Comparison of ENCODE assay signal across 8 mouse cellular contexts in the genomic region with DNA sequence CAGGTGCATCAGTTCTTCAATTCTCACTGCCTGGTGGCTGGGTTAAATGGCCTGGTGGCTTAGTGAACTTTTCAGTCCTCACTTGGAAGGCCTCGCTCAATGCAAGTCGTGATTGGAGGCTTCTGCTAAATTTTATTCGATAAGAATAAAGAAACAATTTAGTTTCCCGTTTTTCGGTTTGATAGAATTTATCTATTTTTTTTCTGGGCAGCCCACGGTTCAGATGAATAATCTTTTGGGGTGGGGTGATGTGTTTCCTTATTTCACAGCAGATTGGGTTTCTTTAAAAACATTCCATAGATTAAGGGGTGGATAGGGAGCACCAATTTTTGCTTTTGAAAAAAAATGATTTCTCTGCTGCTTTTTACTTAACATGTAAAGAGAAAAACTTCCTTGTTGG. TPM values are rescaled to one million over a fixed set of nuclear protein-coding genes. Genes with fewer than 3 reads are reported as not detected.
A peak's percentile ranks its signal among the peaks of the same experiment; 100 is the strongest.
DNase-seq lines count a peak whose midpoint lies in the region; ATAC-seq and TF ChIP-seq lines count a peak whose summit lies in the region.

No protein-coding gene starts in this region.

- no peak for TF ChIP-seq POLR2A in cerebellum, adult 2 months (IDR thresholded peaks at IDR 0.05; ENCODE audit: borderline replicate concordance, insufficient read depth, low read length)
- TF ChIP-seq POLR2A in olfactory bulb, adult 2 months (IDR thresholded peaks at IDR 0.05; ENCODE audit: insufficient read depth, low read depth, low read length): no peak

- peak overlapping the region; percentile 75 for H3K4me3 ChIP-seq in cerebellum, adult 2 months (replicated peaks; ENCODE audit: insufficient read depth, low read depth, low read length)
- H3K4me3 ChIP-seq in megakaryocyte, embryonic 14.5 days (replicated peaks): peak overlapping the region; percentile 96
- H3K4me3 ChIP-seq in limb, embryonic 12.5 days (replicated peaks): peak overlapping the region; percentile 58
- H3K4me3 ChIP-seq in olfactory bulb, adult 2 months (ENCODE audit: insufficient read depth, low read depth, low read length): peak overlapping the region; percentile 86

- no peak for DNase-seq in cerebellum, adult 2 months
- DNase-seq in cerebellum, adult 11-12 months: no peak
- DNase-seq in layer of hippocampus, adult 8-10 months (ENCODE audit: low spot score in 2 of 2): no peak
- no peak for DNase-seq in spleen, adult 12 weeks (ENCODE audit: low spot score)

- H3K9ac ChIP-seq in limb, embryonic 12.5 days (replicated peaks): peak overlapping the region; percentile 50; the same call in 1 of the 2 replicates

- H3K4me2 ChIP-seq in limb, embryonic 12.5 days: peak overlapping the region; percentile 62

- ATAC-seq in megakaryocyte, adult 5-6 weeks (ENCODE audit: poor library complexity, severe bottlenecking): no peak
- no peak for ATAC-seq in limb, embryonic 12.5 days (ENCODE audit: insufficient number of reproducible peaks, insufficient read depth, low FRiP score, low TSS enrichment, low read depth)

- H3K27ac ChIP-seq in cerebellum, adult 2 months (ENCODE audit: insufficient read depth, low read length): no peak overlapping the region
- no peak overlapping the region for H3K27ac ChIP-seq in limb, embryonic 12.5 days
- H3K27ac ChIP-seq in olfactory bulb, adult 2 months (ENCODE audit: insufficient read depth, low read depth, low read length): peak overlapping the region; percentile 66; the same call in 1 of the 2 replicates

- no peaks in the 10 kb centered on the region for H3K27me3 ChIP-seq in cerebellum, adult 2 months (ENCODE audit: control insufficient read depth, insufficient read depth, low read length)
- H3K27me3 ChIP-seq in megakaryocyte, embryonic 14.5 days (replicated peaks): no peaks in the 10 kb centered on the region
- H3K27me3 ChIP-seq in limb, embryonic 12.5 days: no peaks in the 10 kb centered on the region

- TF ChIP-seq CTCF in cerebellum, adult 2 months (IDR thresholded peaks at IDR 0.05; ENCODE audit: borderline replicate concordance, insufficient read depth, low read depth, low read length): no peak
- TF ChIP-seq CTCF in olfactory bulb, adult 2 months (IDR thresholded peaks at IDR 0.05; ENCODE audit: insufficient read depth, low read depth, low read length): no peak

- H3K36me3 ChIP-seq in megakaryocyte, embryonic 14.5 days (replicated peaks; ENCODE audit: low read length): peaks cover 10% of the 10 kb centered on the region
- H3K36me3 ChIP-seq in limb, embryonic 12.5 days: 0 out of 2 replicates have a peak, but pooled peaks cover 2% of the 10 kb centered on the region

- H3K4me1 ChIP-seq in cerebellum, adult 2 months (ENCODE audit: control insufficient read depth, insufficient read depth, low read length): peaks cover 3% of the 10 kb centered on the region; the same call in 1 of the 2 replicates
- H3K4me1 ChIP-seq in megakaryocyte, embryonic 14.5 days: peaks cover 50% of the 10 kb centered on the region
- peaks cover 3% of the 10 kb centered on the region; the same call in 1 of the 2 replicates for H3K4me1 ChIP-seq in limb, embryonic 12.5 days (replicated peaks)
- peaks cover 4% of the 10 kb centered on the region; the same call in 1 of the 2 replicates for H3K4me1 ChIP-seq in olfactory bulb, adult 2 months (ENCODE audit: control insufficient read depth, insufficient read depth, low read length)

- no peaks in the 10 kb centered on the region for H3K9me3 ChIP-seq in megakaryocyte, embryonic 14.5 days
- H3K9me3 ChIP-seq in limb, embryonic 12.5 days: no peaks in the 10 kb centered on the region

- WGBS in cerebellum, adult 2 months: 31% methylated on average over 6 of the region's 6 CpGs
- 49% methylated on average over 6 of the region's 6 CpGs for WGBS in limb, embryonic 12.5 days
- 18% methylated on average over 6 of the region's 6 CpGs for WGBS in olfactory bulb, adult 2 months

RNA-seq across cellular contexts. Expression of a gene that starts 0.8 kb away (rescaled TPM):
- polyA plus RNA-seq in cerebellum, adult 2 months (2012; rRNA removed): 11.0 and 11.5 TPM in 2 replicates
- polyA plus RNA-seq in megakaryocyte, embryonic 14.5 days (2012; ENCODE audit: insufficient read depth, low replicate concordance): 0.54 TPM in 1 of 2 replicates, not detected in the other
- total RNA-seq in megakaryocyte, adult 5-6 weeks (2015): 0.71 and 0.91 TPM in 2 replicates
- total RNA-seq in megakaryocyte, adult 5-6 weeks (2017): 0.89 and 1.8 TPM in 2 replicates
- polyA plus RNA-seq in limb, embryonic 12.5 days (2016; fragmentation: Nextera tagmentation; extraction: Ambion mirVana): 7.0 and 8.4 TPM in 2 replicates
- not detected in 2 replicates for polyA plus RNA-seq in olfactory bulb, adult 2 months (2012; ENCODE audit: insufficient read depth, insufficient read length, low replicate concordance, missing spikeins)
- total RNA-seq in layer of hippocampus, adult 8-10 months (2022): 10 to 100 TPM; 15.6 to 25.5 (median 23.3) TPM

RNA-seq across cellular contexts. Expression of a gene that starts 1.1 kb away (rescaled TPM):
- polyA plus RNA-seq in cerebellum, adult 2 months (2012; rRNA removed): 1.0 and 1.9 TPM in 2 replicates
- 0.32 TPM in 1 of 2 replicates, not detected in the other for polyA plus RNA-seq in megakaryocyte, embryonic 14.5 days (2012; ENCODE audit: insufficient read depth, low replicate concordance)
- total RNA-seq in megakaryocyte, adult 5-6 weeks (2015): not detected in 2 replicates
- total RNA-seq in megakaryocyte, adult 5-6 weeks (2017): not detected in 2 replicates
- 0.37 TPM in 1 of 2 replicates, not detected in the other for polyA plus RNA-seq in limb, embryonic 12.5 days (2016; fragmentation: Nextera tagmentation; extraction: Ambion mirVana)
- not detected in 2 replicates for polyA plus RNA-seq in olfactory bulb, adult 2 months (2012; ENCODE audit: insufficient read depth, insufficient read length, low replicate concordance, missing spikeins)
- 1 to 10 TPM; 2.2 to 3.2 (median 2.8) TPM for total RNA-seq in layer of hippocampus, adult 8-10 months (2022)
